Mouse (Mus musculus) small intestine, adult 2 months (tissue): ENCODE data around the gene Chil1.

ENCODE experiments used
- CTCF ChIP-seq: fragments of 200-500 bp; IDR thresholded peaks from 2 replicates; pipeline ENCODE4 v1.5.1; 2012; ENCODE audit warnings: low read depth, mild to moderate bottlenecking, control low read depth, inconsistent platforms, low read length, moderate library complexity, mixed read lengths; ENCODE audit not compliant: insufficient replicate concordance, insufficient read length; ENCODE audit errors: extremely low read depth
- POLR2A ChIP-seq: fragments of 200-500 bp; IDR thresholded peaks from 2 replicates; pipeline ENCODE4 v1.6.1; 2012; ENCODE audit warnings: low read depth, mild to moderate bottlenecking, control low read depth, inconsistent platforms, low read length, moderate library complexity

- TF ChIP-seq CTCF: no peak
- no peak for TF ChIP-seq POLR2A
Observed at GRCm38 (mm10) chr1:134160404-134160803, 21.6 kb upstream of the Chil1 start.
